Mouse (Mus musculus) heart, embryonic 13.5 days (tissue): ENCODE data around the gene Pip5kl1. TPM values are rescaled to one million over a fixed set of nuclear protein-coding genes. Genes with fewer than 3 reads are reported as not detected.
A peak's percentile ranks its signal among the peaks of the same experiment; 100 is the strongest.

Source experiments
- ATAC-seq: fragments of 200-750 bp; cut with Nextera tagmentation; 2 replicates; pipeline ENCODE4 v1.8.0; 2017; ENCODE audit warnings: moderate TSS enrichment; ENCODE audit not compliant: insufficient number of reproducible peaks, low FRiP score, low TSS enrichment; ENCODE audit errors: extremely low read depth
- H3K27ac ChIP-seq: fragments of 300-500 bp; sonication (generic); replicated peaks from 2 replicates; pipeline ENCODE4 v1.5.1; 2015; ENCODE audit warnings: moderate library complexity, mild to moderate bottlenecking, inconsistent platforms
- H3K27me3 ChIP-seq: fragments of 300-500 bp; sonication (generic); replicated peaks from 2 replicates; pipeline ENCODE4 v1.6.1; 2015; ENCODE audit warnings: mild to moderate bottlenecking, inconsistent platforms
- H3K36me3 ChIP-seq: fragments of 300-500 bp; sonication (generic); 2 replicates; pipeline ENCODE4 v1.6.1; 2015; ENCODE audit warnings: mild to moderate bottlenecking, inconsistent platforms
- H3K4me1 ChIP-seq: fragments of 300-500 bp; sonication (generic); 2 replicates; pipeline ENCODE4 v1.6.1; 2015; ENCODE audit warnings: inconsistent platforms
- H3K4me2 ChIP-seq: fragments of 300-500 bp; sonication (generic); 2 replicates; pipeline ENCODE4 v1.6.1; 2015; ENCODE audit warnings: inconsistent platforms, mild to moderate bottlenecking, moderate library complexity
- H3K4me3 ChIP-seq: fragments of 300-500 bp; sonication (generic); 2 replicates; pipeline ENCODE4 v1.5.1; 2015; ENCODE audit warnings: moderate library complexity, mild to moderate bottlenecking, inconsistent platforms
- H3K9ac ChIP-seq: fragments of 300-500 bp; sonication (generic); 2 replicates; pipeline ENCODE4 v1.6.1; 2015; ENCODE audit warnings: inconsistent platforms, mild to moderate bottlenecking, moderate library complexity
- H3K9me3 ChIP-seq: fragments of 300-500 bp; sonication (generic); 2 replicates; pipeline ENCODE4 v1.6.1; 2016; ENCODE audit warnings: inconsistent platforms
- WGBS: fragments of 180-500 bp; shearing (Covaris S2); methylation state at CpG from one replicate; pipeline ENCODE4 v1.1.7; 2015; ENCODE audit warnings: mixed read lengths; 5-methylcytosine and 5-hydroxymethylcytosine counted together
- polyA plus RNA-seq: library from polyadenylated mRNA; unstranded; fragments of >200 nt; fragmentation: Nextera tagmentation; extraction: Ambion mirVana; gene quantifications from 2 replicates; pipeline ENCODE4 v1.2.1, GENCODE M21; 2015

Gene Pip5kl1
- 0.36 TPM in 1 of 2 replicates, not detected in the other for polyA plus RNA-seq

DNA sequence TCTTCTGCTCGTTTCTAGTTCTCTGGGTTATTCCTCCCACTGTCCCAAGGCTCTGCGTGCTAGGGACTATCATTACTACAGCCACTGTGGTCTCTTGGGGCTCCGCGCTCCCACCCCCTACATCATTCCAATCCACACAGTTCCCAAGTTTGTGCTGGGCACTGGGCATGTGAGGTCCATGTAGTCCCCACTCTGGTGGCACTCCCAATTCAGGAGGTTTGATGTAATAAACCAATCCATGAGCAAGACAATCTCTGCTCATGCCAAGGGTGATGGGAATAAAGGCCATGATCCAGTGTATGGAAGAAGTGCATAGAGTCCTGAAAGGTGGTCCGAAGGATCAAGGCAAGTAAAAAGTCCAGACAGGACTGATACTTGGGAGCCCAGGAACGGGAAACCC lies at the start of gene Pip5kl1:
Pip5kl1 (plus strand) TSS at position 301 of the 400 bp plus-strand sequence.
- H3K36me3 ChIP-seq, result peaks cover 16% of the 10 kb centered on the region
- WGBS, result 70% methylated on average over 6 of the region's 6 CpGs
- peaks cover 29% of the 10 kb centered on the region for H3K4me1 ChIP-seq
- peaks cover 45% of the 10 kb centered on the region for H3K27me3 ChIP-seq
- no peak for ATAC-seq
- peak within 1 kb of the TSS; percentile 72 for H3K4me2 ChIP-seq
- no peak within 1 kb of the TSS for H3K27ac ChIP-seq
- peak within 1 kb of the TSS; percentile 44 for H3K4me3 ChIP-seq
- H3K9ac ChIP-seq, result peak within 1 kb of the TSS; percentile 66
- no peaks in the 10 kb centered on the region for H3K9me3 ChIP-seq

DNA sequence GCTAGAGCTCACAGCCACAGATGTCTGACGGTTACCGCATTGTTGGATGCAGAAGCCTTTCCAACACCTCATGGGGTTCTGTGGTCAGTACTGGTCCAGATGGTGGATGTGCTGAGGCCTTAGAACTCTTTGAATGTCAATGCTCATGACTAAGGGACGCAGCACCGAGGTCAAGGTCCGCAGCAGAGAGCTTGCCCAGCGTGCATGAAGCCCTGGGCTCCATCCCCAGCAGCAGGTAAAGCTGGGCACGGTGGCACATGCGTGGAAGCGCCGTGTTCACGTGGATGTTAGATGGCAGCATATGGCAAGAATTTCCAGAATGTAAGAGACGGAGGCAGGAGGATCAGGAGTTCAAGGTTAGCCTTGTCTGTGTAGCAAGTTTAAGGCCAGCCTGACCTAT lies 48.8 kb upstream of the Pip5kl1 start:
- H3K4me2 ChIP-seq, result no peak overlapping the region
- H3K9me3 ChIP-seq, result no peaks in the 10 kb centered on the region
- H3K27ac ChIP-seq, result no peak overlapping the region
- no peaks in the 10 kb centered on the region for H3K4me1 ChIP-seq
- no peak for ATAC-seq
- no peak overlapping the region for H3K9ac ChIP-seq
- H3K36me3 ChIP-seq, result no peaks in the 10 kb centered on the region
- WGBS, result 78% methylated on average over 12 of the region's 12 CpGs
- no peaks in the 10 kb centered on the region for H3K27me3 ChIP-seq
- no peak overlapping the region for H3K4me3 ChIP-seq

DNA sequence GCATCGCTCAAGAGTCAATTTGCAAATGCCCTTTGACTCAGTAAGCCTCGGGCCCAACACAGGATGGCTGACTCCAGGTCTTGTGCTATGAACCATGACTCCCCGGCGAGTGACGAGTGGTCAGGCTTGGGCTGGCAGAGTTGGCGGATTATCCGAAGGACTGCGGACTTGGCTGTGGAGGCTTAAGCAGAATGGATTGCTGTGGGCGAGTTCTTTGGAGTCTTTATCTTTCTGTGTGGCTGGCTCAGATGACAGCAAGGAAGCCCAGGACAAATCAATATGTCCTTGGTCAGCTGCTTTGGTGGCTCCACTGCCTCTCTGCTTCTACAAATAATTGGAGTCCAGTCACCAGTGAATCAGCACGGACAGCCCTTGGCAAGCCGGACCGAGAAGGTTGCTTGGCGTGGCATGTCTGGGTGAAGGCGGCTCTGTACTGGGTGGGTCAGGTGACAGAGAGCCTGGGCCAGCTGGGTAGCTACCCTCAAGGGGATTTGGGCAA lies 47.1 kb upstream of the Pip5kl1 start:
- ATAC-seq, result no peak
- no peaks in the 10 kb centered on the region for H3K36me3 ChIP-seq

DNA sequence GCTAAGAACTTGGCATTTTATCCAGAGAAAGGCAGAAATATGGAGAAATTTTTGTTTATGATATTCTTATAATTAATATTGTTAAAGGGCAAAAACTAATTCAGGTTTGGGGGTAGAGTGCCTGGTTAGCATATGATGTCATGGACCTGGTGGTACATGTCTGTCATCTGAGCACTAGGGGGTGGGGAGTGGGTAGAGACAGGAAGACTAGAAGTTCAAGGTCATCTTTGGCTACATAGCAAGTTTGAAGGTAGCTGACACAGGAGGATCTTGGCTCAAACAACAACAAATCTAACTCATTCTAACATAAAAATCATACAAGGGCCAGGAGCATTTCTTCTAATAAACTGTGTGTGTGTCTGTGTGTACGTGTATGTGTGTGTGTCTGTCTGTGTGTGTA lies 46.3 kb upstream of the Pip5kl1 start:
- H3K4me3 ChIP-seq, result no peak overlapping the region
- H3K9ac ChIP-seq, result no peak overlapping the region
- H3K4me2 ChIP-seq, result no peak overlapping the region
- no peaks in the 10 kb centered on the region for H3K4me1 ChIP-seq
- ATAC-seq, result no peak
- no peaks in the 10 kb centered on the region for H3K36me3 ChIP-seq
- H3K27me3 ChIP-seq, result no peaks in the 10 kb centered on the region
- WGBS, result 72% methylated on average over 1 of the region's 1 CpGs
- H3K27ac ChIP-seq, result no peak overlapping the region
- no peaks in the 10 kb centered on the region for H3K9me3 ChIP-seq

More for the DNA sequence above, 47.1 kb upstream of the Pip5kl1 start:
- 79% methylated on average over 14 of the region's 14 CpGs for WGBS
- Histone ChIP-seq H3K27me3 (no peaks in the 10 kb centered on the region), H3K4me1 (no peaks in the 10 kb centered on the region), H3K4me3 (no peak overlapping the region), H3K9ac (no peak overlapping the region), H3K9me3 (no peaks in the 10 kb centered on the region), H3K4me2 (no peak overlapping the region), H3K27ac (no peak overlapping the region)

DNA sequence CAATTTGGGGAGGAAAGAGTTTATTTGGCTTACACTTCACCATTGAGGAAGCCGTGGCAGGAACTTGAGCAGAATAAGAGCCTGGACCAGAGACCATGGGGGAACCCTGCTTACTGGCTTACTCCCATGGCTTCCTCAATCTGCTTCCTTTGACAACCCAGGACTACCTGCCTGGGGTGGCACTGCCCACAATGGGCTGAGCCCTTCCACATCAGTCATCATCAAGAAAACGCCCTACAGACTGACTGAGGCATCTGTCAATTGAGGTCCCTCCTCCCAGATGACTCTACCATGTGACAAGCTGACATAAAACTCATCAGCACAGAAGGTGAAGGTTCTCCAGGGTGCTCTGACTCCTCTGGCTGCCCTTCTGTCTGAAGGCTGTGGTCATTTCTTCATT lies 44.1 kb upstream of the Pip5kl1 start:
- H3K9ac ChIP-seq, result no peak overlapping the region
- H3K27me3 ChIP-seq, result no peaks in the 10 kb centered on the region
- H3K4me2 ChIP-seq, result no peak overlapping the region
- ATAC-seq, result no peak
- H3K36me3 ChIP-seq, result no peaks in the 10 kb centered on the region
- no peaks in the 10 kb centered on the region for H3K9me3 ChIP-seq
- no peak overlapping the region for H3K4me3 ChIP-seq
- no peak overlapping the region for H3K27ac ChIP-seq
- 69% methylated on average over 2 of the region's 2 CpGs for WGBS
- H3K4me1 ChIP-seq, result peaks cover 12% of the 10 kb centered on the region

DNA sequence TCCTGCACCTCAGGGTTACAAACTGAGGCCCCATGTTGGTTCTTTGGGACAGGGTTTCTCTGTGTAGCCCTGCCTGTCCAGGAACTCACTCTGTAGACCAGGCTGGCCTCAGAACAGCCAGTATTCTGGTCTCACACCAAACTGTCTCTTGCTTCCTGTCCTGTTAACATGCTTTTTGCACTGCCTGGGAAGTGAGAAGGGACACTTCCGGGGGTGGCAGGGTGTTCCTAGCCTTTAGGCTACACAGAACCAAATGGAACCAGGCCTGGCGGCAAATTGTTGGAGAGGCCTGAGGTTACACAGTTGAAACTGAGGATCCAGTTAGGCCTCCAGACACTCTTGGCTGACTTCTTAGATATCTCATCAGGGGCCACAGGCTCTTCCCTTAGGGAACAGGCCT lies 41.4 kb upstream of the Pip5kl1 start:
- Histone ChIP-seq H3K9me3 (no peaks in the 10 kb centered on the region), H3K36me3 (no peaks in the 10 kb centered on the region), H3K4me1 (peaks cover 35% of the 10 kb centered on the region), H3K27me3 (no peaks in the 10 kb centered on the region), H3K9ac (no peak overlapping the region), H3K4me3 (no peak overlapping the region), H3K27ac (no peak overlapping the region), H3K4me2 (no peak overlapping the region)
- ATAC-seq, result no peak
- WGBS, result 72% methylated on average over 2 of the region's 2 CpGs

DNA sequence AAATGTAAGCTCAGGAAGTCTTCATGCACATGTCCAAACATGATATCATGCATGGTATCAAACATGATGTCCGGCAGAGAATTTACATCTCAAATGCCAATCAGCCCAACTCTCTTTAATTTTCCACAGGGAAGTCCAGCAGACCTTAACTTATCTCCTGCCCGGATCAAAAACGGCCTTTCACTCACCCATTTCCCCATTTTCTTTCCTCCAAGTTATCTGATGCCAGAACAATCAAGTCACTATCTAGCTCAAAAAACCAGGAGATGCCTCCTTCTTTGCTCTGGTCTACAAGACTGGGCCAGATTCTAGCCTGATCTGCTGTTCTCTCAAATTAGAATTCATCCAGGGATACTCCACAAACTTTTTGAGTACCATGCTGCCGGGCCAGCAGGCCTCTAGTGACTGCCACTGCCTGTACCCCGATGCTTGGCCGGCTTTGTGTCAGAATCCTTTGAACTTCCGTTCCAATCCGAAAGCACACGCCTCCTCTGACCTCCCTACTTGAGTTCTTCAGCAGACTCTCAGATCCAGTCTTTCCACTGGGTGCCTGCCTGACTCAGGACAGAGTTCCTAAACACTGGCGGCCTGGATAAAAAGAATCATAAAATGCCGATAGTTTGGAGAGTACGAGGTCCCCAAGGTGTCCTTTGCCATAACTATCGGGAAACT lies 40.4 kb upstream of the Pip5kl1 start:
- no peak for ATAC-seq
- no peaks in the 10 kb centered on the region for H3K27me3 ChIP-seq
- peak overlapping the region; percentile 95 for H3K4me3 ChIP-seq
- H3K27ac ChIP-seq, result peak overlapping the region; percentile 95
- no peaks in the 10 kb centered on the region for H3K9me3 ChIP-seq
- H3K36me3 ChIP-seq, result no peaks in the 10 kb centered on the region
- 10% methylated on average over 13 of the region's 13 CpGs for WGBS
- peak overlapping the region; percentile 88 for H3K4me2 ChIP-seq
- H3K4me1 ChIP-seq, result peaks cover 46% of the 10 kb centered on the region
- H3K9ac ChIP-seq, result peak overlapping the region; percentile 86

DNA sequence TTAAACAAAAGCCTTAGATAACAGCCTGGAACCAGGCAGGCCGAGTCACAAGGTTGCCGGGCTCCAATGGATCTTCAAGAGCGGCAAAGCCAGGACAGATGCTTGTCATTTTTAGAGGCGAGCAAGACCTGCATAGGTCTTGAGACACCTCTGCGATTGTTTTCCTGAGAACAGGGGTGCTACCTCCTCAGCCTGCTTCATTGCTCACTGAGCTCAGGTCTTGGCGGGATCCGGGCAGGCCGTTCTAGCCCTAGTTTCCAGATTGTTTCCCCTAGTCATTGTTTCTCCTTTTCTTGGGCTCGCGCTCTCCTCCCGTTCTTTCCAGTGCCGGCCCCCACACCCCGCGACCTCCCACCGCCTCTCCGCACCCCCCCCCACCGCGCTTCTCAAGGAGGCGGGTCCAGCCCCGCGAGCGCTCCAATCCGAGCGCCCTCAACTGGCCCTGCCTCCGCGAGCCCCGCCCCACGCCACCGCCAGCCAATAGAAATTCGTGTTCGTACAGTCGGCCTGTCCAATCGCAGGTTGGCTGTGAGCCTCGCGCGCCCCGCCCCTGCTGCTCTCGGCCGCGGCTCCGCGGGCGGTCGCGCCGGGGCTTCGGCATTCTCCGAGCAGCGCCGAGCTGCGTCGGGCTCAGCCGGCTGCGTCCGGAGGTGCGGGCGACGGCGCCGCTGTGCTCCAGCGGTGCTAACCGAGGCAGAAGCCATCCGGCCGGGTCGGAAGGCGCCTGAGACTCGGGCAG lies 39.7 kb upstream of the Pip5kl1 start, which contains the start of gene Fam102a:
Fam102a (plus strand) TSS at position 600 of the 739 bp plus-strand sequence.
- peak within 1 kb of the TSS; percentile 95 for H3K4me3 ChIP-seq
- peak within 1 kb of the TSS; percentile 88 for H3K4me2 ChIP-seq
- peak; percentile 90 for ATAC-seq
- H3K9me3 ChIP-seq, result no peaks in the 10 kb centered on the region
- H3K27ac ChIP-seq, result peak within 1 kb of the TSS; percentile 95
- H3K27me3 ChIP-seq, result no peaks in the 10 kb centered on the region
- H3K4me1 ChIP-seq, result peaks cover 53% of the 10 kb centered on the region
- no peaks in the 10 kb centered on the region for H3K36me3 ChIP-seq
- H3K9ac ChIP-seq, result peak within 1 kb of the TSS; percentile 96
- WGBS, result under 1% methylated on average over 64 of the region's 67 CpGs

DNA sequence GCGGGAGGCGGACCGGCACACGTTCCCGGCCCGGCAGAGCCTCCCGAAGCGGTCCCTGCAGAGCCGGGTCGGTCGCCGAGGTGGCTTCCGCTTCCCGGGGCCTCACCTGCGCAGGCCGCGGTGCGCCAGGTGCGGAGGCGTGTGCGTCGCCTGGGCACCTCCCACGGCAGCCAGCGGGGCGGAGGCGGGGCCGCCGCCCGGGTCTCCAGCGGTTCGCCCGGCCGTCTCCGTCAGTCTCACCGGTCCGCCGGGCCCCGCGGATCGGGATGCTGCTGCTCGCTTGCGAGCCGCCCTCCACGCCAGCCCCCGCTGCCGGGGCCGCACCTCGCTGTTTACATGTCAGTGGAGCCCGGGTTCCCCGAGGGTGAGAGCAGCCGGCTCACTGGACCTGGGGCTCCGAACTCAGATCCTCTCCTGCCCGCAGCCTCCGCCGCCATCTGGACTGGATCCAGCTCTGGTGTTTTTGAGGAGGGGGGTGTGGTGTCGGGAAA lies 39.1 kb upstream of the Pip5kl1 start:
- Histone ChIP-seq H3K4me1 (peaks cover 57% of the 10 kb centered on the region), H3K27me3 (no peaks in the 10 kb centered on the region), H3K9ac (peak overlapping the region; percentile 96), H3K4me3 (peak overlapping the region; percentile 95), H3K36me3 (no peaks in the 10 kb centered on the region), H3K27ac (peak overlapping the region; percentile 93), H3K9me3 (no peaks in the 10 kb centered on the region), H3K4me2 (peak overlapping the region; percentile 88)
- WGBS, result under 1% methylated on average over 55 of the region's 56 CpGs
- peak; percentile 62 for ATAC-seq

DNA sequence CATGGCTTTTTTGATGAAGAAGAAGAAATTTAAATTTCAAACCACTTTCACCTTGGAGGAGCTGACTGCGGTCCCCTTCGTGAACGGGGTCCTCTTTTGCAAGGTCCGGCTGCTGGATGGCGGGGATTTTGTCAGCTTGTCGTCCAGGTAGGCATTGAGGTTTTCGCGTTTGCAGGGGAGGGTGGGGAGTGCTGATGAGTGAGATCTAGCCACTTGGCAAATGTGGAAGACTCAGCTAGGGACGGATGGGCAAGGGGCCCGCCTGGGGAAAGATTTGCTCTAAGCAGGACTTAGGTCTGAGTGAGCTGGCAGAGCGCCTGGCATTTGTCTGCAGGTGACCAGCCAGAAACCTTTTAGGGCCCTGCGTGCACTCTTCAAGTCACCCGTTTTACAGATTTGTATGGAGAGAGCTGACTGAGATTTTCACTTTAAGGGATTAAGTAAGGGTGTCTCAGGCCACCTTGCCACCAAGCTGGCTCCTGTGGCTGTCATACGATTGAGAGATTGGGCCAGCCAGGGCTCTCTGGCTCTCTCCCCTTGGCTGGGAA lies 38.4 kb upstream of the Pip5kl1 start:
- Histone ChIP-seq H3K4me1 (peaks cover 58% of the 10 kb centered on the region), H3K4me2 (peak overlapping the region; percentile 88), H3K9me3 (no peaks in the 10 kb centered on the region), H3K4me3 (peak overlapping the region; percentile 95), H3K27me3 (no peaks in the 10 kb centered on the region), H3K36me3 (no peaks in the 10 kb centered on the region), H3K27ac (peak overlapping the region; percentile 93), H3K9ac (peak overlapping the region; percentile 96)
- WGBS, result 2% methylated on average over 14 of the region's 14 CpGs
- ATAC-seq, result no peak

DNA sequence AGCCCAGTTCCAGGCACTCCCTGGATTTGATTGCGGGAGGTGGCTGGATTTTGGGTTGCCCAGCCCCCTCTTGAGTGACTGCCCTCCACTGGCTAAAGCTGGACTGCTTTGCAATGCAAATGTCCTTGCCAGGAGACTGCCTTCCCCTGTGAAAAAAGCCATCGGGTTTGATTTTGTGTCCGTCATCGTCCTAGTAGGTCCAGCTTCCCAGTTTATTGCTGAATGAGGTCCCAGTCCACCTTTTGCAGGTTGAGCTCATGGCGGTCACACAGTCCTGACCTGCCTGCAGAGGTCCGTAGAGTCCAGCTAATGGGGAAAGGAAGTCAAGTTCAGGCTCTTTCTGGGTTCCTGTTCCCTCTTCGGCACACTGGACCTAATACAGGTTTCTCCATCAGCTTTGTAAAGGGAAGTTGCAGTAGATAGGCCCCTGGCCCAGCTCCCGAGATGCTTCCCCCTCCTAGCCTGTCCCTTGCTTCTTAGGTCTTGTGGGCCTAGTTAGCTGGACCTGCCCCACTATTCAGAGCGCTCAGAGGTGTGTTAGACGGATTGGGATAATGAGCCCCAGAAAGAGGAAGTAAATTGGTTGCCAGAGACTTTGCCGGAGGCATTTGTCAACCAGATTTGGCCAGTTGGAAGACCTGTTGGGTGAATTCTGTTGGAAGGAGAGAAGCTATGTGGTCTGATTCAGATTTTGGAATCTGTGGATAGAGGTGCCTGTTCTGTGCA lies 37.8 kb upstream of the Pip5kl1 start:
- Histone ChIP-seq H3K9ac (peak overlapping the region; percentile 96), H3K27ac (peak overlapping the region; percentile 93), H3K36me3 (no peaks in the 10 kb centered on the region), H3K4me2 (peak overlapping the region; percentile 88), H3K27me3 (no peaks in the 10 kb centered on the region), H3K4me3 (peak overlapping the region; percentile 95), H3K4me1 (peaks cover 60% of the 10 kb centered on the region), H3K9me3 (no peaks in the 10 kb centered on the region)
- WGBS, result 6% methylated on average over 11 of the region's 11 CpGs
- ATAC-seq, result no peak
